Mouse (Mus musculus): ENCODE results near the gene Wnt1.
"Not testable (repeated sequence)": the region's sequence is repeated elsewhere in the genome, so short reads cannot be mapped to it uniquely, and the experiment has no call there.

Gene Wnt1

GRCm38 (mm10) chr15:98789661-98790535 is at the start of gene Wnt1:
Wnt1 (plus strand) TSS chr15:98789857.
- DNase-seq = peak in 1 of 2 experiments; percentile 29

GRCm38 (mm10) chr15:98740219-98740618 is 49.4 kb upstream of the Wnt1 start:
- no peak for DNase-seq

DNA sequence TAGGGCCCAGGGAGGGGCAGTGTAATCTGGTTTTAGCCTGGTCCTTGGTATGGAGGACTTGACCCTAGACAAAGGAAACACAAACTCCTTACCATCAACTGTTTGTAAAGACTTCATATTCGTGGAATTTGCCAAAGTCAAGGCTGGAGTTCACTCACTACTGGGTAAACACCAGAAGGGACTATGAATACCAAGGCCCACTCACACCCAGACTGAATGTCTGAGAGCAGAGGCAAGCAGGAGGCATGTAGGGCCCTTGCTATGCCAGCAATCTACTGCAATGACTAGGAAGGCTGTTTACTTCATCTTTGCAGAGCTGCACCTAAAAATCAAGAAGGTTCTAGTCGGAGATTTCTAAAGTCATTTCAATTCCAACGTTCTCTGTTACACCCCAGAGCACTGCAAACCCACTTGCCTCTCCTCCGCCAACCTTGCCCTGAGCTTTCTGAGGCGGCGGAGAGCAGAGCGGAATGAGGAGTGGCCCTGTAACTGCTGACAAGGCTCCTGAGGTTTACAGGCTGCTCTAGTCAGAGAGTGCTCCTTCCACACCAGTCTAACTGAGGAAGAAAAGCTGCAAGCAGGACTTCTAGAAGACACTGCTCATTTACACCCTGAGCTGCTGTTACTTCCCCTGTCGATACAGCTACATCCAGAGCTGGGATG is 46.8 kb upstream of the Wnt1 start:
- no peak for DNase-seq

- DNase-seq = not testable (repeated sequence)
Observed at GRCm38 (mm10) chr15:98743863-98744262, 45.8 kb upstream of the Wnt1 start.

GRCm38 (mm10) chr15:98746344-98746965 is 43.2 kb upstream of the Wnt1 start:
- DNase-seq = no peak

- DNase-seq = no peak
Observed at GRCm38 (mm10) chr15:98747296-98747695, 42.4 kb upstream of the Wnt1 start.

DNA sequence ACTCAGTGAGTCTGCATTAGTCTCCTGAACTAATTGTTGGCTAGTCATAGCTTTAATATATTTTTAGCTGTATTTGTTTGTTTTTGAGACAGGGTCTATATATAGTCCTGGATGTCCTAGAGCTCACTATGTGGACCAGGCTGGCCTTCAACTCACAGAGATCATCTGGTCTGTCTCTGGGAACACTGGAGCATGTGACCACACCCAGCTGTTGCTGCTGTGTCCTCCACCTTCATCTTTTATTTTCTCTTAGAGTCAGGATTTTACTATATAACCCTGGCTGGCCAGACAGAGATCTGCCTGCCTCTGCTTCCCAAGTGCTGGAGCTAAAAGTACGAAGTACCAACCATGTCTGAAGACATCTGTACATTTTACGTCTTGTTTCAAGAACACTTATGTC is 40.6 kb upstream of the Wnt1 start:
- no peak for DNase-seq

- no peak for DNase-seq
Observed at GRCm38 (mm10) chr15:98753021-98753423, 36.6 kb upstream of the Wnt1 start.

DNA sequence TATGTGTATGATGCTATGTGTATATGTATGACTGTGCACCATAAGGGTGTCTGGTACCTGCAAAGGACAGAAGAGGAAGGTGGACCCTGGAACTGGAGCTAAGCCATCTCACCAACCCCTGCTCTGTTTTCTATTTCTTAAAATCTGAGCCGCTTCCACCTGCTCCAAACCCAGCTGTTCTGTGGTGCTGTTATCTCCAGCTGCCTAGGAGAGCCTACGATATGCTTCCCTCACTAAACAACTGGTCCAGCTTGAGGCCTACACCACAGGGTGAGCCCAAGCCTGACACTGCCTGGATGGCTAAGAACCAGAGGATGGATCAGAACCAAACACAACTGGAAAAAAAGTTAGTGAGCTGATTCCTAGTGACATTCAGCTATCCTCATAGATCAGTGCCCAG is 35.5 kb upstream of the Wnt1 start:
- DNase-seq = no peak

DNA sequence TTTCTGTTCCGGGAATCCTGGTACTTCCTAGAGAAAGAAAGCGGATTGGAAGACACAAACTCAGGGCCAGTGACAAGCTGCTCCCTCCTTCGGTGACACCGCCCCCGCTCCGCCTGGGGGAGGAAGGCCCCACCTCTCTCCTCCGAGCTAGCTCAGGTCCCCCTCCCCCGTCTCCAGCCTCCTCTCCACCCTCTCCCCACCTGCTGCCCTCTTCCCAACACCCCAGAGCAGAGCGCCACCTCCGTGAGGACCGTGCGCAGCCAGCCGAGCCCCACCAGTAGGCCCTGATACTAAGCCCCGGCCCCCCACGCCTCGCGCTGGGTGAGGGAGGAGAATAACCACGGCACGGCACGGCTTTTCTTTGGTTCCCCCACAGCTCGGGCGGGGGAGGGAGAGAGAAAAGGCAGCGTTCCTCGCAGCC is 27.4 kb upstream of the Wnt1 start:
- peak; percentile 74 to 80 for DNase-seq

GRCm38 (mm10) chr15:98762670-98763529 is 26.8 kb upstream of the Wnt1 start, which contains the start of gene Arf3:
Arf3 (minus strand) TSS chr15:98763214.
- DNase-seq = peak; percentile 98

- DNase-seq = no peak
Observed at GRCm38 (mm10) chr15:98765929-98766328, 23.7 kb upstream of the Wnt1 start.

GRCm38 (mm10) chr15:98768259-98768658 is 21.4 kb upstream of the Wnt1 start:
- no peak for DNase-seq

DNA sequence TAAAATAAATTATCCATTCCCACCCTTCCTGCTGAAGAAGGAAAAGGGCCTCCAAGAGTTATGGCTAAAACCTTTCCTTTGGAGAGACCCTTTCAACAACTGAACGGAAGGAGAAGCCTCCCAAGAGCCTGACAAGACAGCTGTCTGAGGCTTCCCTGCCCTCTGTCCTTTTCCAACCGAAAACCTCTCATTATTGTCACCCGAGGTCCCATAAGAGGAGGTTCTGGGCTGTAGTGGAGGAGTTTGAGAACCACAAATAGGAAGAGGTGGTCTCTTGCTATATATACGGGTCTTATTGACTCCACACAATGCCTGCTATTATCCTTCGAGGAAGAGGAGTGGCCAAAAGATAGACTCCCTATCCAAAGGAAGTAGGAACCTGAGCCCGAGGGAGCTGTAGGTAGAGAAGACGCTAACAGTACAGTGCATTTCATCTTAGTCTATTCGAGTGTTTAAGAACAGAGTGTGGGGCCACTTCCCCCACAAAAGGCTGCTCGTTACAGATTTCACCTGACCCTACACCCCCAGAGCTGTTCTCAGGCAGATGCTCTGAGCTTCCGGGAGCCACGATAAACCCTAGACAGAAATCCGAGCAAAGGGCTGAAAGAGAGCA is 17.7 kb upstream of the Wnt1 start:
- no peak for DNase-seq

DNA sequence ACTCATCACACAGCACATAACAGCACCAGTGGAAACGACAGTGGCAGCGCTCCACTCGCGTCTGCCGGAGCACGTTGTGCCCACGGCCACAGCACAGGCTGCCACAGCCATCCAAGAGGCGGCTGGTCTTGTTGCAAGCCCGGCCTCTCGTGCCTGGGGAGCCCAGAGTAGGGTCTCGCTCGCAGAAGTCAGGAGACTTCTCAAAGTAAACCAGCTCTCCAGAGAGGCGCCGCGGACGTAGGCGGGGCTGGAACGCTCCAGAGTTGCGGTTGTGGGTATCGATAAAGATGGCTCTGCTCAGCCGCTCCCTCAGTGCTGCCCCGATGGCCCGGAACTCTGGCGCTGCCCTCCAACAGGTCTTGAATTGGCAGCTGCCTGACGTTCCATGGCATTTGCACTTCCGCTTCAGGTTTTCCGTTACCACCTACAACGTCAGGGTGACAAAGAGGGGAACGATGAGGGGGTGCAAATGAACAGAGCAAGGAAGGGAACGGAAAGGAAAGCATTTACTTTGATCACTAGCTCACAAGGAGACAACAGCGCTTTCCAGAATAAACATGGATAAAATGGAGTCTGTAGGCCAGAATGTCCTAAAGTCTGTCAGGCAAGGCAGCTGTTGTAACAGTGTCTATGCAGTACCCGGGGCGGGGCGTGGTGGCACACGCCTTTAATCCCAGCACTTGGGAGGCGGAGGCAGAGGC is 17.0 kb upstream of the Wnt1 start:
- DNase-seq = peak; percentile 53 to 65

GRCm38 (mm10) chr15:98774096-98774495 is 15.6 kb upstream of the Wnt1 start:
- no peak for DNase-seq

DNA sequence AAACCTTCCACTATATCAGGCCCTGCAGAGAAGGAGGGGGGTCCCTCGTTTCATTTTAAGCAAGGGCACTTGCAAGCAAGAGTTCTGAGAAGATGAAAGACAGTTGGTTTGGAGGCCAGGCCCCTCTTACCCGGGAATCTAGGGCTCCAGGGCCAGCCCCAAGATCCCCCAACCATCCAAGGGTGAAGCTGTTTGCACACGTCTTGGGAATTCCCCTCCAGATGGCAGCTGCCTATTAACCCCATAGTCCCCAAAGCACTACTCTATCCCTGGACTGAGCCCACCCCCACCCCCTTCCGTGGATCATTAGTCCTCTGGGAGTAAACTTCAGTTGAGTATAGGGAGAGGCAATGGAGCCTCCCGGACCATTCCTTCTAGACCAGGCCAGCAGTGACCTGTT is 14.1 kb upstream of the Wnt1 start:
- DNase-seq = no peak

GRCm38 (mm10) chr15:98776280-98777004 is 13.2 kb upstream of the Wnt1 start:
- no peak for DNase-seq

- DNase-seq = no peak
Observed at GRCm38 (mm10) chr15:98777005-98777616, 12.5 kb upstream of the Wnt1 start.

DNA sequence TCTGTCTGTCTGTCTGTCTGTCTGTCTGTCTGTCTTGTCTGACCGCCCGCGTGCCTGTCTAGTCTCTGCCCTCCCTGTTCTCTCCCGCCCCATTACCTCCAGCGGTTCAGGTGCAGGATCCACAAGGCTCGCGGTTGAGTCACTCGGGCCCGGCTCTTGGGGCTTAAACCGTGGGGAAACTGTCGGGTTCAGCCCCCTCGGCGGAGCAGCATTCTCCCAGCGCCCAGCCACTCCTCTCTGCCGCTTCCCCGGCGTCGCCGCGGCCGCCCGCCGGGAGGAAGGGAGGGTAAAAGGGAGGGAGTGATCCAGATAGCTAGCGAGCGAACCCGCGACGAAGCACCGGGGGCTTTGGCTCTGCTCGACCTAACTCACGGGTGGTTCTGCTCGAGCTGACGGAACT is 11.9 kb upstream of the Wnt1 start, which contains the start of gene Wnt10b:
Gene Wnt10b (minus strand): TSS at position 389 of the 400 bp plus-strand sequence.
- no peak for DNase-seq

All from thymus, adult 18-20 months (tissue).